Mouse (Mus musculus): Measurements from ENCODE around the gene Abcb6.

Gene Abcb6

DNA sequence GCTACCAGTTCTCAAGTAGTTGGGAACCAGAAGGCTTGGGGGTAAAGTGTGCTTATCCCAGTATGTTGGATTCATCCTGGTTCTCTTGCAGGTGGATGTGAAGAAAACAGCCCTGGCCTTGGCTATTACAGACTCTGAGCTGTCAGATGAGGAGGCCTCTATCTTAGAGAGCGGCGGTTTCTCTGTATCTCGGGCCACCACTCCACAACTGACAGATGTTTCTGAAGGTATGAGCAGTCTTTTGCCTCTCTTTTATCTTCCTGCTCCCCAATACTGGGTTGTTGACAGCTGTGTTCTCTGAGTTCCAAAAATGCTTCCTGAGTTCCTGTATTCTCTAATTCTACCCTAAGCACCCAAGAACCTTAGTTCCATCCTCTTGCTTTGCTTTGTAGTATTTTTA, 34.6 kb downstream of the Abcb6 start:
- DNase-seq (ENCODE audit: low read depth, low spot score): no peak

DNA sequence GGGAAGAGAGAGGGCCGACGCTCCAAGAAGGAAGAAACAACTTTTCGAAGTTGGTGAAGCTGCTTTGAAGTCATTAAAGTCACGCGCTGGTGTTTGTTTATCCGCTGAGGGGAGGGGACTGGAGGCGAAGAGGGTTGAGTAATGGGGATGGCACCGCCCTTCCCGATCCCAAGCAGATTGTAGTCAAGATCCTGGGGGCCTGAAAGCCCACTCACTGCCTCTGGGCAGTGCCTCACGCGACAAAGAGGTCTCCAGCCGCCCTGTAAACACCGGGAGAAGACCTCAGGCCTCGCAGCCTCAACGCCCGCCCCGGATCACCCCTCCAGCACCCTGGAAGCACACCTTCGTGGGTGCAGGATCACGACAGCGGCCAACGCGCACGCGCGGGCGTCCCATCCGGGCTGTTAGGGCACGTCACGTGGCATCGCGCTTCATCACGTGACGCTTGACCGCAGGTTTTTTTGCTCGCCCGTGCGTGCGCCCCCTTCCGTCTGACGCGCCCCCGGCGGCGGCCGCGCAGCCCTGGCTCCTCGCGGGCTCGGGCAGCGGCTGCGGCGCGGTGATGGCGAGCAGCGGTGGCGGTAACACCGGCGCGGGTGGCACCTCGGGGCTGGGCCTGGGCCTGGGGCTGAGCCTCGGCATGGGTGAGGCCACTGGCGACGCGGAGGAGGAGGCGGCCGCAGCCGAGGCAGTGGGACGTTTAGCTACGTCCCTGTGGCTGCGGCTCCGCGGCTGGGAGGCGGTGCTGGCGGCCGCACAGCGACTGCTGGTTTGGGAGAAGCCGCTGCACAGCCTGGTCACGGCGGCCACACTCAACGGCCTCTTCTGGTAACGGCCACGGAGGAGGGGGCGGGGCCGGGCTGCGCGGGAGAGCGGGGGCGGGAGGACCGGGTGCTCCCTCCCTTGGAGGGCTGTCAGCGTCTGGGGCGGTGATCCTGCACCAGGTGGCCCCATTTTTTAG, 37.6 kb downstream of the Abcb6 start, which contains the start of the genes Cnppd1 and Retreg2:
Cnppd1 (minus strand) TSS at position 411 of the 961 bp plus-strand sequence.
Retreg2 (plus strand) TSS at position 478 of the 961 bp plus-strand sequence.
- peak; percentile 85 for DNase-seq (ENCODE audit: low read depth, low spot score)

DNA sequence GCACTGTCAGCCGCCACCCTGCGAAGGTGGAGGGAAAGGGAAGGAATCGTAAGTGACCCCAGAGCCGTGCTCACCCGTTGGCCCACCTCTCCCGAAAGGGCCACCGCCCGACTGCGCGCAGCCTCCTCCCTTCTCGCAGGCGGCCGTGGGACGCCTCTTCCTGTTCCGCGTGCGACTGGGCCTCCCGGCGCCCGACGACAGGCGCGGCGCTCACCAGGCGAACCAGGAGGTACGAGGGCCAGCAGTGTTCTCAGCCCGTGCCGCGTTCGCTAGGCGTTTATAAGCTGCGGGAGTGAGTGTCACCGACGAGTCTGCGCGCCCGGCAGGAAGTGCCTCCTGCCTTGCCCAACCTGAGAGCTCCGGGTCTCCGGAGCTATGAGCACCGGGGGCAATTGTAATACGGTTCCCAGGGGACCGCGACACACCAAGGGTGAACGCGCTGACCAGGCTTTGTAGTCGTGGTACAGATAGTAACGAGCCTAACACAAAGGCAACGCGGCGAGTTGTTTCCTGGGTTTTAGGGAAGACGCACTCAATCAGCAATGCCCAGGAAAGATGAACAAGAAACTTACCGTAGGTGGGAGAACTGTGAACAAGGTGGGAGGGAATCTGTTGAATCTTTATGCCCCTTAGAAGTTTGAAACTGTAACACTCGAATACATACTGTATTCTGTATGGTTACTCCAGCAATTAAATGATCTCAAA, 38.6 kb downstream of the Abcb6 start:
- no peak for DNase-seq (ENCODE audit: low read depth, low spot score)

DNA sequence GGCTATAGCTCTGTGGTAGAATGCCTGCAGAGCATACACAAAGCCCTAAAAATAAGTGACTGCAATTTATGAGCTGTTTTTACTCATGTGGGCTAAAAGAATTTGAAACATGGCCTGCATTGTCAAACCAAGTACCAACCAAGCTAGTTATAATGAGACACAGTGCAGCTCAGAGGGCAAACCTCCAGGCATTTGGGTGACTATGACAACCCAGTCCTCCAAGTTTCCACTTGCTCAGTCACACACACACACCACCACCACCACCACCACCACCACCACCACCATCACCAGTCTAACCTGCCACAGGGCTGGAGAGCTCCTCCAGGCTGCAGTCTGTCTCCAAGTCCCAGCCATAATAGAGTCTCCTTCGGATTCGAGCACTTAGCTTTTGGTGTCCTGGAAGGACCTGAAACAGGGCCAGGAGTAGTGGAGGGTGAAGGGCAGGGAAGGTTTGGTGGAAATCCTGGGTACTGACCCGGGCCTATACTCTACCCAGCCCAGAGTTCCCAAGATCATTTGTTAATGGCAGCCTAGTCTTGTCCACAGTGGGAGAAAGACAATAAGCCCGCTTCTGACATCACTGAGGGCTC, 39.5 kb downstream of the Abcb6 start:
- no peak for DNase-seq (ENCODE audit: low read depth, low spot score)

DNA sequence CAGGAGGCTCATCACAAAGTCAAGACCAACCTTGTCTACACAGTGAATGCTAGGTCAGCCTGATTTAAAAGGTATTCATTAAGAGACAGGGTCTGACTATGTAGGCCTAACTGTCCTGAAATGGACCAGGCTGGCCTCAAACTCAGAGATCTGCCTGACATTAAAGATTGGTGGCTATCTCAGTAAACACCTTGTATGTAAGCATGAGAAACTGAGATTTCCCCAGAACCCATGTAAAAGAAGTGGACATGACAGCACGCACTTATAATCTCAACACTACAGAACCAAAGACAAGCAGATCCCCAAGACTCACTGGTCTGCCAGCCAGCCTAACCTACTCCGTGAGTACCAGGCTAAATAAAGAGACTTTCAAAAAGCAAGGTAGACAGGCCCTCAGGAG, 41.7 kb downstream of the Abcb6 start:
- no peak for DNase-seq (ENCODE audit: low read depth, low spot score)

DNA sequence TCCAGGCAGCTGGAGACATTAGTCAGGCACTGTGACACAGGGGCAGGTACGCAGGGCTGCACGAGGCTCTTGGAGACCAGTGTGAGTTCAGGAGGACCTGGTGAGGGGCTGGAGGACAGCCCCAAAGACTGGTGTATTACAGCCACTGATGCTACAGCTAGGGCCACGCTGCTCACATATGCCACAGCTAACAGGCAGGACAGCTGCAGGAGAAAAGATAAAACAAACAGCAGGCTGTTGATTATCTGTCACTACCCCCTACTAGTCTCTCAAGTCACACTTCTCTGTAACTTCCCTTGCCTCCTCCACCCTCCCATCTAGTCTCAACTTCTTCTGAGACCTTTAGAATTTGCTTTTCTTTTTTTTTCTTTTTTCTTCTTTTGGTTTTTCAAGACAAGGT, 43.5 kb downstream of the Abcb6 start:
- DNase-seq (ENCODE audit: low read depth, low spot score): no peak

DNA sequence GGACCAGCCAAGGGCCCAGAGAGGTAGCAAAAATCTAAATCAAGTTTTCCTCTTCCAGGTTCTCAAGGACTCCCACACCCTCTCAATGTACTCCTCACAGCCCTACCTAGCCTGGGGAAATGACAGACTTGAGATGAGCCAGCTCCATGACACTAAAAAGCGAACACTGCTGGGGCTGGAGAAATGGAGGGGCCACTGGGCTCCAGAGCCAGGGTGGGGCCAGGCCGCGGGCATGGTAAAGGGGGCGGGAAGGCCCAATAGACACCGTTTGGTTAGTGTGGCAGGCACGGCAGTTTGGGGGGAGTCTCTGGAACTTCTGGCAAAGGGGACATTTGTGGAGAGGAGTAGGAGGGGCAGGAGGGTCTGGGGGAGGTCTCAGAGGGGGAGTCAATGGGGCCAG, 43.9 kb downstream of the Abcb6 start:
- no peak for DNase-seq (ENCODE audit: low read depth, low spot score)

DNA sequence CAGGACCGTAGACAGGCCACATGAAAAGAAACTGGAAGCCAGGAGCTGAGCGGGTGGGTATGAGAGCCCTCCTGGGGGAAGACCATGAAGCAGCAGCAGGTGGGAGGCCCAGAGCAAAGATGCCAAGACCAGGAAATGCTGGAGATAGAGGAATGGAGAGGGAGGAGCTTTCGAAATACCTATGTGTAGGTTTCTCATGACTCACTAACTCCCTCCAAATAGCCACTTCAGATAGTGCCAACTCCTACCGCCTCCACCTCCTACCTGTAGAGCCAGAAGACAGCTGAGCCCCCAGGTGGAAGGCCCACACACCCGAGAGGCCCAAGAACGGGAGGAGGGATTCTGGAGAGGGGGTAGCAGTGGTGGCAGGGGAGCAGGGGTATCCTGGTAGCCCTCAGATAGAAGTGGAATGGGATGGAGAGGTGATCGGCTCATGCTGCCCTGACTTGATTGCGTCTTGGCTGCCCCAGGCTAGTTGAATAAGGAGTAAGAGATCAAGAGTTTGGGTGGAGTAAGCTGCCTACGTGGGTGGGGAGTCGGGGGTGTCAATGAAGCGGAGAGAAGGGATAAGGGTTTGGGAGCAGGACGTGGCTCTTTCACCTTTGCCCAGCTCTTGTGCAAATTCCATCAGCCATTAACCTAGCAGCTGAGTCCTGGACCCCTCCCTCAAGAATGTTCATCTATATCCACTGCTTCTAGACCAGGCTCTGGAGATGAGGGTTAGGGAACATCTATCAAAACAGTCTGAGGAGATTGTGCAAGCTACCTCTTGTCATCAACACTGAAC, 46.6 kb downstream of the Abcb6 start, which contains the start of gene Slc23a3:
Slc23a3 (minus strand) TSS at position 470 of the 787 bp plus-strand sequence.
- no peak for DNase-seq (ENCODE audit: low read depth, low spot score)

DNA sequence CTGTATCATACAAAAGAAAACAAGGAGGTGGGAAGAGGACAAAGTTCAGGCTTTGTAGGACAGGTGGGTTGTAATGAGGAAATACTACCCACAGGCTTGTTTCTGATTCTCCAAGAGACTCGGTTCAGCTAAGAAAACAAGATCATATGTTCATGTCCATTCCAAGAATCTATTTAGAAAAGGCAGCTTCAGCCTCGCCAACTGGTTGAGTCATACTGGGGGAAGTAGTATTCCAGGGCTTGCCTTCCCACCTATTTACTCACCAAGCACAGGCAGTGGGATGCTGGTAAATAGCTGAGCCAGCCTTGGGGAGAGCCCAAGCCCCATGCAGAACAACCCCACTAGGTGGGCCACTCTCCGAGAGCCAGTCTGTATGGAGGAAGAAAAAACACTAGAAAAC, 51.6 kb downstream of the Abcb6 start:
- DNase-seq (ENCODE audit: low read depth, low spot score): no peak

DNA sequence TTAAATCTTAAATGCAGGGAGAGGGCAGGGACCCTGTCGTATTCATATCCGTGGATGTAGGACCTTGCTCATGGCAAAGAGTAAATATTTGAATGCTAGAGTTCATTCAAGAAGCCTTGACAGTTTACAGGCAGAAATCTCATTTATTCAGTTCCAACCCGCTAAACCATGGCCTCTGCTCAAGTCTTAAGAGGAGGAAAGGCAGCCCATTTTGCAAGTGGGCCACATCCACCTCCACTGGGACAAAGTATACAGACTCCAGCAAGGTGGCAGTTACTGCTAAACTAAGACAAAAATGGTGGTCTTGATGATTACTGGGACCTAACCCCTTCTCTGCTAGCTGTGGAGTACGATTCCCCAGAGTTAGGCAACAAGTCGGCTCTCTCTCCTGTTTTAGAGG, 54.8 kb downstream of the Abcb6 start:
- no peak for DNase-seq (ENCODE audit: low read depth, low spot score)

DNA sequence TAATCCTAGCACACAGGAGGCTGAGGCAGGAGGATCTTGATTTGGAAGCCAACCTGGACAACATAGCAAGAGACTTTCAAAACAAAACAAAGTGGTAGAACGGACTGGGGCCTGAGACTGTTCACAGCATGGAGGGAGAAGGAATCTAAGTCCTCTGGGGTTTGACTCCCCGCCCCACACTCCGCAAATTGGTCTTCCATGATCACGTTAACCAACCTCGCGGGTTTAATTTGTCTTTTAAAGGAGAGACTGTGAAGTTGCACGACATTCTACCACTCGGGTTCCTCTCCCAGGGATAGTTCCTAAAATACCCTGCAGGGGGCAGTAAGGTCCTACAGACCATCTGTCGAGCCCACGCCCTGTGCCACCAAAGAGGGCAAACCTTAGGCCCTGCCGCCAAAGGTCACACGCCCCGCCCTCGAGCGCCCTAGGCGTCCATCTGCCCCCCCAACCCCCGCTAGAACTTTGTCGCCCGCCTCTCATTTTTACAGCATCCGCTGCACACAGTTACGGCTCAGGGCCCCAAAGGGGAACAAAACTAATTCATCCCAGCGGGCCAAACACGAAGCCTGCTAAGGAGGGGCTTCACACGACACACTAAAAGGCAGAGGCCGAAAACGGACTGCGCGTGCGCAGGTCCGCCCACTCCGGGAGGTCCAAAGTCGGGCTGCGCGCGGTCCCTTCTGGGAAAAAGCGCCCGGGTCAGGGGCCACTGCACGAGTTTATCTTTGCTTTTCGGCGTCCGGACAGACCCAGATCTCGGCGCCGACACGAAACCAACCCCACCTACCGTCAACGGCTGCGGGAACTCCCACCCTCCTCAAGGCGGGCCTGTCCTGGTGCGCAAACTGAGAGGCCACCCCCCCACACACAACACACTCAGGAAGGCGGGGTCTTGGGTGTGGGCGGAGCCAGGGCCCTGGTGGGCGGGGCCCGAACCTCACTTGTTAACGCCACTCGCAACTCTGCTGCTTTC, 55.6 kb downstream of the Abcb6 start, which contains the start of gene Nhej1:
Nhej1 (minus strand) TSS at position 855 of the 976 bp plus-strand sequence.
- peak; percentile 89 for DNase-seq (ENCODE audit: low read depth, low spot score)

DNA sequence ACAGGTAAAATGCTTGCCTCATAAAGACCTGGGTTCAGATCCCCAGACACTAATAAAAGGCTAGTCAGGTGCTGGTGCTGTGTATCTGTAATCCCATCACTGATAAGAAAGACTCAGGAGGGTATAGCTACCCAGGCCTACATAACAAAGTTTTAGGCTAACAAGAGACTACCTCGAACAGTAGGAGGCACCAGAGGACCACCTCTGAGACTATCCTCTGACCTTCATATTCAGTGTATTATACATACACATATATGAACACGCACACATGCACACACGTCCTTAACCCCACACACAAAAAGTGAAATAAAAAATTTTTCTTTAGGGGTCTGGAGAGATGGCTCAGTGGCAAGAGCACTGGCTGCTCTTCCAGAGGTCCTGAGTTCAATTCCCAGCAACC, 58.0 kb downstream of the Abcb6 start:
- DNase-seq (ENCODE audit: low read depth, low spot score): no peak

Measured in brain, embryonic 18.5 days (tissue).